Comparison of ENCODE assay signal across 8 mouse cellular contexts in the genomic region with DNA sequence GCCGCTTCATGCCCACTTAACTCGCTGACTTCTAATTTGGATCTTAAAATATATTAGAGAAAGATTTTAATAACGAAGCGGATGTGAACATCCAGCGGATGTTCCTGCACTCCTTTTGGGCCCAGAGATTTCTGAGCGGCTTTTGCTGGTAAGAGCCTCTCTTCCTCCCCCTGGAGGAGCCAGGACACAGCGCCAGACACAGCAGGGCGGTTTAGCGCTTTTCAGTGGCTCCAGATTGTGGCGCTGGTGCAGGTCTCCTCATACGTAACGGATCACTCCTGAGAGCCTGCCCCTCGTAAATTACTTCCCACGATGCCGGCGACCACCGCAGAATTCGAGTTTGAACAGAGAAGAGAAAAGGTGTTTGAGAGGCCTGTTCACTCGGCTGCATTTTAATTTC. TPM values are rescaled to one million over a fixed set of nuclear protein-coding genes. Genes with fewer than 3 reads are reported as not detected.
A peak's percentile ranks its signal among the peaks of the same experiment; 100 is the strongest.
DNase-seq lines count a peak whose midpoint lies in the region; ATAC-seq and TF ChIP-seq lines count a peak whose summit lies in the region.

No protein-coding gene starts in this region.

- 2% methylated on average over 19 of the region's 19 CpGs for WGBS in heart, adult 2 months
- 1% methylated on average over 19 of the region's 19 CpGs for WGBS in embryonic facial prominence, embryonic 11.5 days
- WGBS in heart, postnatal 0 days: 4% methylated on average over 19 of the region's 19 CpGs
- WGBS in liver, embryonic 15.5 days (ENCODE audit: insufficient replicate concordance): 2% methylated on average over 19 of the region's 19 CpGs
- WGBS in neural tube, embryonic 14.5 days: 2% methylated on average over 19 of the region's 19 CpGs

- H3K79me2 ChIP-seq in heart, adult 2 months (replicated peaks; ENCODE audit: control insufficient read depth, insufficient read depth, low read length): no peaks in the 10 kb centered on the region

- H3K27ac ChIP-seq in heart, adult 2 months: no peak overlapping the region
- no peak overlapping the region for H3K27ac ChIP-seq in embryonic facial prominence, embryonic 11.5 days (replicated peaks; ENCODE audit: low read depth, low read length)
- H3K27ac ChIP-seq in heart, postnatal 0 days (ENCODE audit: low read depth): no peak overlapping the region
- H3K27ac ChIP-seq in liver, embryonic 15.5 days (replicated peaks): no peak overlapping the region
- H3K27ac ChIP-seq in neural tube, embryonic 14.5 days (ENCODE audit: low read depth, low read length): peak overlapping the region; percentile 83

- no peaks in the 10 kb centered on the region for H3K9me3 ChIP-seq in embryonic facial prominence, embryonic 11.5 days (replicated peaks; ENCODE audit: control insufficient read depth, low read length)
- H3K9me3 ChIP-seq in heart, postnatal 0 days (replicated peaks; ENCODE audit: control insufficient read depth, low read length): no peaks in the 10 kb centered on the region
- H3K9me3 ChIP-seq in liver, embryonic 15.5 days (replicated peaks): no peaks in the 10 kb centered on the region
- H3K9me3 ChIP-seq in neural tube, embryonic 14.5 days (ENCODE audit: control insufficient read depth, low read length): no peaks in the 10 kb centered on the region

- TF ChIP-seq POLR2A in heart, adult 2 months (IDR thresholded peaks at IDR 0.05; ENCODE audit: insufficient read depth, low read depth, low read length): no peak

- no peak for TF ChIP-seq EP300 in heart, adult 2 months (IDR thresholded peaks at IDR 0.05; ENCODE audit: insufficient read depth, low read depth, low read length)
- no peak for TF ChIP-seq EP300 in heart, postnatal 0 days (IDR thresholded peaks at IDR 0.05; ENCODE audit: low read depth)

- TF ChIP-seq CTCF in heart, adult 2 months (IDR thresholded peaks at IDR 0.05): peak; percentile 73
- peak; percentile 54 for TF ChIP-seq CTCF in heart, postnatal 0 days (IDR thresholded peaks at IDR 0.05; ENCODE audit: low read depth)

- H3K4me3 ChIP-seq in heart, adult 2 months: peak overlapping the region; percentile 26
- peak overlapping the region; percentile 9; the same call in 1 of the 2 replicates for H3K4me3 ChIP-seq in embryonic facial prominence, embryonic 11.5 days (ENCODE audit: low read depth, low read length)
- H3K4me3 ChIP-seq in heart, postnatal 0 days (ENCODE audit: low read depth, low read length): peak overlapping the region; percentile 35
- H3K4me3 ChIP-seq in liver, embryonic 15.5 days (replicated peaks): no peak overlapping the region
- peak overlapping the region; percentile 2; the same call in 1 of the 2 replicates for H3K4me3 ChIP-seq in neural tube, embryonic 14.5 days (ENCODE audit: low read depth, low read length)

- DNase-seq in heart, adult 2 months: peak; percentile 30 to 47
- DNase-seq in heart, postnatal 25 days (ENCODE audit: low spot score): no peak
- DNase-seq in embryonic facial prominence, embryonic 11.5 days (ENCODE audit: low spot score): peak; percentile 88
- peak; percentile 67 for DNase-seq in heart, postnatal 0 days (ENCODE audit: low spot score)
- peak; percentile 73 for DNase-seq in kidney, postnatal 14 days
- DNase-seq in spleen, adult 18-20 months: no peak

- ATAC-seq in embryonic facial prominence, embryonic 11.5 days (replicated peaks; ENCODE audit: insufficient number of reproducible peaks, low FRiP score, low TSS enrichment, low read depth): 0 out of 2 replicates have a peak, but pooled peaks have one; percentile 44
- ATAC-seq in heart, postnatal 0 days (ENCODE audit: insufficient read depth, low read depth): peak; percentile 63
- no peak for ATAC-seq in liver, embryonic 15.5 days (ENCODE audit: insufficient read depth)
- ATAC-seq in neural tube, embryonic 14.5 days (ENCODE audit: low read depth): peak; percentile 81; the same call in 1 of the 2 replicates

- no peaks in the 10 kb centered on the region for H3K4me1 ChIP-seq in heart, adult 2 months (ENCODE audit: control insufficient read depth, insufficient read depth, low read length)
- H3K4me1 ChIP-seq in embryonic facial prominence, embryonic 11.5 days (ENCODE audit: control insufficient read depth, insufficient read depth, low read length): no peaks in the 10 kb centered on the region
- peaks cover 4% of the 10 kb centered on the region; the same call in 1 of the 2 replicates for H3K4me1 ChIP-seq in heart, postnatal 0 days (ENCODE audit: control insufficient read depth, insufficient read depth)
- no peaks in the 10 kb centered on the region for H3K4me1 ChIP-seq in liver, embryonic 15.5 days (replicated peaks)
- H3K4me1 ChIP-seq in neural tube, embryonic 14.5 days (ENCODE audit: control insufficient read depth, insufficient read depth, low read length): peaks cover 45% of the 10 kb centered on the region

- intact Hi-C loops in heart, adult 2 months (cut with DNase I): no loop called here
- intact Hi-C loops in heart, postnatal 25 days (cut with DNase I): loop anchor here (10.0 kb wide), 1 partner anchor 461 kb away; the partner anchor contains the start of gene Hoxb9

- H3K36me3 ChIP-seq in heart, adult 2 months (ENCODE audit: control insufficient read depth, insufficient read depth, low read length): no peaks in the 10 kb centered on the region
- no peaks in the 10 kb centered on the region for H3K36me3 ChIP-seq in embryonic facial prominence, embryonic 11.5 days (replicated peaks; ENCODE audit: control insufficient read depth, insufficient read depth, low read depth, low read length)
- H3K36me3 ChIP-seq in heart, postnatal 0 days (replicated peaks; ENCODE audit: control insufficient read depth, insufficient read depth, low read length): no peaks in the 10 kb centered on the region
- no peaks in the 10 kb centered on the region for H3K36me3 ChIP-seq in liver, embryonic 15.5 days (replicated peaks)
- H3K36me3 ChIP-seq in neural tube, embryonic 14.5 days (ENCODE audit: control insufficient read depth, insufficient read depth, low read length): no peaks in the 10 kb centered on the region

- no peak overlapping the region for H3K9ac ChIP-seq in heart, adult 2 months (ENCODE audit: low read depth, low read length)
- peak overlapping the region; percentile 46 for H3K9ac ChIP-seq in embryonic facial prominence, embryonic 11.5 days (replicated peaks; ENCODE audit: low read length)
- H3K9ac ChIP-seq in heart, postnatal 0 days (replicated peaks; ENCODE audit: low read depth, low read length): no peak overlapping the region; the same call in 1 of the 2 replicates
- H3K9ac ChIP-seq in liver, embryonic 15.5 days: no peak overlapping the region
- 0 out of 2 replicates have a peak overlapping the region, but pooled peaks have one; percentile 21 for H3K9ac ChIP-seq in neural tube, embryonic 14.5 days (replicated peaks; ENCODE audit: low read depth, low read length)

- H3K27me3 ChIP-seq in heart, adult 2 months (ENCODE audit: control insufficient read depth, insufficient read depth, low read length): no peaks in the 10 kb centered on the region
- H3K27me3 ChIP-seq in embryonic facial prominence, embryonic 11.5 days (ENCODE audit: control insufficient read depth, insufficient read depth, low read length): no peaks in the 10 kb centered on the region; the same call in 1 of the 2 replicates
- 0 out of 2 replicates have a peak, but pooled peaks cover 1% of the 10 kb centered on the region for H3K27me3 ChIP-seq in heart, postnatal 0 days (ENCODE audit: control insufficient read depth, insufficient read depth, low read length)
- peaks cover 33% of the 10 kb centered on the region for H3K27me3 ChIP-seq in liver, embryonic 15.5 days
- H3K27me3 ChIP-seq in neural tube, embryonic 14.5 days (ENCODE audit: control insufficient read depth, insufficient read depth, low read length): no peaks in the 10 kb centered on the region

- H3K4me2 ChIP-seq in embryonic facial prominence, embryonic 11.5 days (ENCODE audit: low read depth, low read length): peak overlapping the region; percentile 30; the same call in 1 of the 2 replicates
- peak overlapping the region; percentile 58 for H3K4me2 ChIP-seq in heart, postnatal 0 days (ENCODE audit: low read depth, low read length)
- peak overlapping the region; percentile 20 for H3K4me2 ChIP-seq in liver, embryonic 15.5 days
- peak overlapping the region; percentile 34 for H3K4me2 ChIP-seq in neural tube, embryonic 14.5 days (ENCODE audit: low read depth, low read length)

RNA-seq across cellular contexts. Expression of gene Snx11, which starts 41.5 kb away (rescaled TPM):
- total RNA-seq in heart, adult 2 months (2021): 10 to 100 TPM; 11.6 to 12.5 TPM
- polyA plus RNA-seq in heart, adult 2 months (2012; rRNA removed): 11.1 and 16.2 TPM in 2 replicates
- total RNA-seq in heart, postnatal 25 days (2021): 10 to 100 TPM; 12.1 to 13.4 TPM
- polyA plus RNA-seq in embryonic facial prominence, embryonic 11.5 days (2014; fragmentation: Nextera tagmentation; extraction: Ambion mirVana): 9.8 and 10.4 TPM in 2 replicates
- 14.4 and 14.8 TPM in 2 replicates for total RNA-seq in heart, postnatal 0 days (2014; rRNA removed; ENCODE audit: low replicate concordance)
- polyA plus RNA-seq in heart, postnatal 0 days (2015; fragmentation: Nextera tagmentation; extraction: Ambion mirVana): 9.0 and 10.2 TPM in 2 replicates
- polyA plus RNA-seq in liver, embryonic 15.5 days (2015; fragmentation: Nextera tagmentation; extraction: Ambion mirVana): 8.6 and 8.7 TPM in 2 replicates
- 43.9 and 51.2 TPM in 2 replicates for polyA plus RNA-seq in neural tube, embryonic 14.5 days (2014; fragmentation: Nextera tagmentation; extraction: Ambion mirVana)

RNA-seq across cellular contexts. Expression of gene Cbx1, which starts 53.0 kb away (rescaled TPM):
- 10 to 100 TPM; 34.8 to 36.9 TPM for total RNA-seq in heart, adult 2 months (2021)
- 8.4 and 11.1 TPM in 2 replicates for polyA plus RNA-seq in heart, adult 2 months (2012; rRNA removed)
- total RNA-seq in heart, postnatal 25 days (2021): 10 to 100 TPM; 36.6 to 39.0 TPM
- 160 and 179 TPM in 2 replicates for polyA plus RNA-seq in embryonic facial prominence, embryonic 11.5 days (2014; fragmentation: Nextera tagmentation; extraction: Ambion mirVana)
- 9.9 and 24.9 TPM in 2 replicates for total RNA-seq in heart, postnatal 0 days (2014; rRNA removed; ENCODE audit: low replicate concordance)
- polyA plus RNA-seq in heart, postnatal 0 days (2015; fragmentation: Nextera tagmentation; extraction: Ambion mirVana): 35.6 and 42.0 TPM in 2 replicates
- 26.1 and 29.8 TPM in 2 replicates for polyA plus RNA-seq in liver, embryonic 15.5 days (2015; fragmentation: Nextera tagmentation; extraction: Ambion mirVana)
- 62.5 and 66.5 TPM in 2 replicates for polyA plus RNA-seq in neural tube, embryonic 14.5 days (2014; fragmentation: Nextera tagmentation; extraction: Ambion mirVana)

Comparison
In these comparisons a context has a peak if more than half of its experiments do, and no peak if none do; other contexts are left out.
1. DNase-seq: peak in heart, adult 2 months (2 of 2), embryonic facial prominence, embryonic 11.5 days (single experiment), heart, postnatal 0 days (single experiment) and kidney, postnatal 14 days (single experiment); none in heart, postnatal 25 days (single experiment) and spleen, adult 18-20 months (0 of 2).
2. H3K9ac ChIP-seq: peak in embryonic facial prominence, embryonic 11.5 days (single experiment) and neural tube, embryonic 14.5 days (single experiment); none in heart, adult 2 months (single experiment), heart, postnatal 0 days (single experiment) and liver, embryonic 15.5 days (single experiment).
3. Peak in every context shown above with its lines, with median percentiles within 50 percentile points of each other: H3K4me2 ChIP-seq.